Mouse (Mus musculus): ENCODE measurements at regions not wholly inside any gene's neighbourhood (a gene's known extent, or its start where the extent isn't known, plus 50 kb on each side); places are given as distances from the start of the nearest gene placed in this dataset.

DNA sequence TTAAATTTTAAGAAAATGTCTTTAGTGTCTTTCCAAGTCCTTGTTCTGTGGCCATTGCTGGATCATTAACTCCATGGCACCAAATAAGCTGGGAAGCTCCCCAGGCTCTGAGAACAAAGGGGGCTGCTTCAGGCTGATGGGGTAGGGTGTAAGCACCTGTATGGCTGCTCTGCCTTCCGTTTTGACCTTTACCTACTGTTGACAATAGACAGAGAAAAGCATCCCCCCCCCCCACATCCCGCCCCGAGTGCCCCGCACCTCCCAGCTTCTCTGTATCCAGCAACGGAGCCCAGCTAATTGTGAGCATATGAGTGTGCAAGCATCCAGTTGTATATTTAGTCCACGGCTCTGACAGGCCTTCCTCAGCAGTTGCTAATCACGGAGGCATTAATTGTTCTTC, 78.0 kb upstream of the Gas1 start:
- TF ChIP-seq CTCF (IDR thresholded peaks at IDR 0.05; ENCODE audit: borderline replicate concordance, extremely low read depth, insufficient read depth, insufficient read length) (no peak), POLR2A (IDR thresholded peaks at IDR 0.05; ENCODE audit: borderline replicate concordance, extremely low read depth, insufficient read depth, insufficient read length, poor library complexity, severe bottlenecking) (no peak)
